Comparison of ENCODE assay signal across 8 mouse cellular contexts in genomic region chr2:30952824-30953490, GRCm38 (mm10). TPM values are rescaled to one million over a fixed set of nuclear protein-coding genes. Genes with fewer than 3 reads are reported as not detected.
DNase-seq lines count a peak whose midpoint lies in the region; ATAC-seq and TF ChIP-seq lines count a peak whose summit lies in the region.

TSS of gene Tor1b (plus strand) at chr2:30952959.

- TF ChIP-seq POLR2A in bone marrow macrophage, adult 2 months (IDR thresholded peaks at IDR 0.05; ENCODE audit: borderline replicate concordance, low read depth, low read length), result peak; percentile 98
- TF ChIP-seq POLR2A in embryonic fibroblast, embryonic 13.5 days (IDR thresholded peaks at IDR 0.05; ENCODE audit: low read depth, low read length), result peak; percentile 99

- ATAC-seq in kidney, embryonic 15.5 days (replicated peaks; ENCODE audit: low FRiP score), result peak; percentile 86
- peak; percentile 91 for ATAC-seq in liver, embryonic 11.5 days (replicated peaks; ENCODE audit: low FRiP score)
- peak; percentile 79 for ATAC-seq in stomach, embryonic 14.5 days (ENCODE audit: insufficient number of reproducible peaks, insufficient read depth, low FRiP score, low read depth)

- WGBS in heart, embryonic 10.5 days, result under 1% methylated on average over 60 of the region's 60 CpGs
- under 1% methylated on average over 57 of the region's 60 CpGs for WGBS in kidney, embryonic 15.5 days
- under 1% methylated on average over 60 of the region's 60 CpGs for WGBS in liver, embryonic 11.5 days
- under 1% methylated on average over 60 of the region's 60 CpGs for WGBS in stomach, embryonic 14.5 days

- peaks cover 14% of the 10 kb centered on the region for H3K4me1 ChIP-seq in bone marrow macrophage, adult 2 months (ENCODE audit: control insufficient read depth, insufficient read depth, low read length)
- no peaks in the 10 kb centered on the region for H3K4me1 ChIP-seq in embryonic fibroblast, embryonic 13.5 days (ENCODE audit: control insufficient read depth, insufficient read depth, low read length)
- H3K4me1 ChIP-seq in heart, embryonic 10.5 days, result peaks cover 33% of the 10 kb centered on the region
- peaks cover 34% of the 10 kb centered on the region for H3K4me1 ChIP-seq in kidney, embryonic 15.5 days
- peaks cover 11% of the 10 kb centered on the region for H3K4me1 ChIP-seq in liver, embryonic 11.5 days (replicated peaks; ENCODE audit: control insufficient read depth, insufficient read depth, low read length)
- H3K4me1 ChIP-seq in stomach, embryonic 14.5 days (ENCODE audit: control insufficient read depth, insufficient read depth, low read length), result peaks cover 17% of the 10 kb centered on the region

- peaks cover 52% of the 10 kb centered on the region for H3K79me2 ChIP-seq in C2C12 (ENCODE audit: control insufficient read depth, insufficient read depth)

- no peaks in the 10 kb centered on the region for H3K27me3 ChIP-seq in C2C12 (ENCODE audit: control insufficient read depth, insufficient read depth, insufficient read length)
- no peaks in the 10 kb centered on the region for H3K27me3 ChIP-seq in heart, embryonic 10.5 days (ENCODE audit: insufficient read depth, poor library complexity, severe bottlenecking)
- H3K27me3 ChIP-seq in kidney, embryonic 15.5 days, result no peaks in the 10 kb centered on the region
- no peaks in the 10 kb centered on the region for H3K27me3 ChIP-seq in liver, embryonic 11.5 days (replicated peaks; ENCODE audit: control insufficient read depth, insufficient read depth, low read length)
- H3K27me3 ChIP-seq in stomach, embryonic 14.5 days (ENCODE audit: control insufficient read depth, insufficient read depth, low read length), result no peaks in the 10 kb centered on the region

- peak within 1 kb of the TSS; percentile 89 for H3K9ac ChIP-seq in kidney, embryonic 15.5 days
- H3K9ac ChIP-seq in liver, embryonic 11.5 days (ENCODE audit: low read depth, low read length), result peak within 1 kb of the TSS; percentile 93
- peak within 1 kb of the TSS; percentile 89 for H3K9ac ChIP-seq in stomach, embryonic 14.5 days (replicated peaks; ENCODE audit: low read depth, low read length)

- no peak for TF ChIP-seq CTCF in C2C12 (IDR thresholded peaks at IDR 0.05; ENCODE audit: control insufficient read depth, insufficient read depth, insufficient read length)
- TF ChIP-seq CTCF in bone marrow macrophage, adult 2 months (IDR thresholded peaks at IDR 0.05; ENCODE audit: low read depth, low read length), result no peak
- no peak for TF ChIP-seq CTCF in embryonic fibroblast, embryonic 13.5 days (IDR thresholded peaks at IDR 0.05; ENCODE audit: borderline replicate concordance, insufficient read depth, low read length)

- peak within 1 kb of the TSS; percentile 98 for H3ac ChIP-seq in C2C12 (ENCODE audit: control insufficient read depth, insufficient read length, low read depth)

- peak within 1 kb of the TSS; percentile 52 for H3K27ac ChIP-seq in bone marrow macrophage, adult 2 months (ENCODE audit: insufficient read depth, low read depth, low read length)
- H3K27ac ChIP-seq in embryonic fibroblast, embryonic 13.5 days (ENCODE audit: insufficient read depth, low read length), result peak within 1 kb of the TSS; percentile 58; the same call in 1 of the 2 replicates
- H3K27ac ChIP-seq in heart, embryonic 10.5 days, result peak within 1 kb of the TSS; percentile 95
- H3K27ac ChIP-seq in kidney, embryonic 15.5 days, result peak within 1 kb of the TSS; percentile 95
- peak within 1 kb of the TSS; percentile 90 for H3K27ac ChIP-seq in liver, embryonic 11.5 days (ENCODE audit: low read depth, low read length)
- peak within 1 kb of the TSS; percentile 86 for H3K27ac ChIP-seq in stomach, embryonic 14.5 days (ENCODE audit: low read length)

- DNase-seq in heart, embryonic 10.5 days (ENCODE audit: low spot score), result peak; percentile 94
- peak; percentile 84 for DNase-seq in liver, embryonic 11.5 days (ENCODE audit: low spot score)
- peak; percentile 92 for DNase-seq in naive thymus-derived CD4-positive, alpha-beta T cell, adult 2 months (ENCODE audit: low read depth)

- peak within 1 kb of the TSS; percentile 58 for H3K4me3 ChIP-seq in C2C12 (ENCODE audit: insufficient read depth, poor library complexity, severe bottlenecking)
- H3K4me3 ChIP-seq in bone marrow macrophage, adult 2 months (ENCODE audit: insufficient read depth, low read length), result peak within 1 kb of the TSS; percentile 82
- peak within 1 kb of the TSS; percentile 87 for H3K4me3 ChIP-seq in embryonic fibroblast, embryonic 13.5 days (ENCODE audit: insufficient read depth, low read length)
- H3K4me3 ChIP-seq in heart, embryonic 10.5 days, result peak within 1 kb of the TSS; percentile 96
- peak within 1 kb of the TSS; percentile 93 for H3K4me3 ChIP-seq in kidney, embryonic 15.5 days (replicated peaks)
- H3K4me3 ChIP-seq in liver, embryonic 11.5 days (ENCODE audit: low read depth, low read length), result peak within 1 kb of the TSS; percentile 90
- H3K4me3 ChIP-seq in stomach, embryonic 14.5 days (ENCODE audit: low read depth, low read length), result peak within 1 kb of the TSS; percentile 91

- H3K79me3 ChIP-seq in C2C12 (ENCODE audit: low read depth), result peaks cover 37% of the 10 kb centered on the region

- no peaks in the 10 kb centered on the region for H3K9me3 ChIP-seq in heart, embryonic 10.5 days
- no peaks in the 10 kb centered on the region for H3K9me3 ChIP-seq in kidney, embryonic 15.5 days (replicated peaks)
- H3K9me3 ChIP-seq in liver, embryonic 11.5 days (ENCODE audit: control insufficient read depth, low read length), result no peaks in the 10 kb centered on the region
- no peaks in the 10 kb centered on the region for H3K9me3 ChIP-seq in stomach, embryonic 14.5 days (ENCODE audit: control insufficient read depth, low read depth, low read length)

- peaks cover 34% of the 10 kb centered on the region for H3K36me3 ChIP-seq in C2C12 (ENCODE audit: control insufficient read depth, insufficient read depth)
- peaks cover 36% of the 10 kb centered on the region for H3K36me3 ChIP-seq in heart, embryonic 10.5 days
- H3K36me3 ChIP-seq in kidney, embryonic 15.5 days, result peaks cover 31% of the 10 kb centered on the region
- peaks cover 18% of the 10 kb centered on the region for H3K36me3 ChIP-seq in liver, embryonic 11.5 days (ENCODE audit: control insufficient read depth, insufficient read depth, low read length)
- H3K36me3 ChIP-seq in stomach, embryonic 14.5 days (ENCODE audit: control insufficient read depth, insufficient read depth, low read length), result peaks cover 28% of the 10 kb centered on the region

- H3K4me2 ChIP-seq in kidney, embryonic 15.5 days, result peak within 1 kb of the TSS; percentile 82
- H3K4me2 ChIP-seq in liver, embryonic 11.5 days, result peak within 1 kb of the TSS; percentile 95
- H3K4me2 ChIP-seq in stomach, embryonic 14.5 days (replicated peaks; ENCODE audit: low read depth, low read length), result peak within 1 kb of the TSS; percentile 89

TF ChIP-seq in C2C12, 6 proteins besides CTCF, POLR2A, EP300 and RAD21:
- TF ChIP-seq MAX (IDR thresholded peaks at IDR 0.05) (peak; percentile 76), MYOD1 (IDR thresholded peaks at IDR 0.05; ENCODE audit: control insufficient read depth, insufficient read length, low read depth) (no peak)

RNA-seq across cellular contexts. Expression of gene Tor1b, which starts in this region (rescaled TPM):
- polyA plus RNA-seq in C2C12 (2012; fragmentation: generic; extraction: Trizol), result 30.5 TPM
- polyA plus RNA-seq in bone marrow macrophage, adult 2 months (2012; ENCODE audit: insufficient read depth, insufficient read length, missing spikeins), result 26.9 and 28.3 TPM in 2 replicates
- 43.9 and 47.1 TPM in 2 replicates for polyA plus RNA-seq in embryonic fibroblast, embryonic 13.5 days (2011; ENCODE audit: insufficient read length, low read depth, missing spikeins)
- polyA plus RNA-seq in heart, embryonic 10.5 days (2016; fragmentation: Nextera tagmentation; extraction: Ambion mirVana), result 24.6 and 25.4 TPM in 2 replicates
- 35.3 and 37.5 TPM in 2 replicates for polyA plus RNA-seq in kidney, embryonic 15.5 days (2015; fragmentation: Nextera tagmentation; extraction: Ambion mirVana)
- polyA plus RNA-seq in liver, embryonic 11.5 days (2014; fragmentation: Nextera tagmentation; extraction: Ambion mirVana), result 27.2 and 31.6 TPM in 2 replicates
- 35.4 and 39.1 TPM in 2 replicates for polyA plus RNA-seq in stomach, embryonic 14.5 days (2014; fragmentation: Nextera tagmentation; extraction: Ambion mirVana)

Comparison
In these comparisons a context has a peak if more than half of its experiments do, and no peak if none do; other contexts are left out.
1. Peak in every context shown above with its lines: DNase-seq, ATAC-seq, H3K4me3 ChIP-seq and H3K27ac ChIP-seq.